Mouse (Mus musculus) kidney, embryonic 14.5 days (tissue): ENCODE measurements around the gene Mrpl33. TPM values are rescaled to one million over a fixed set of nuclear protein-coding genes. Genes with fewer than 3 reads are reported as not detected.
"Not testable (repeated sequence)": the region's sequence is repeated elsewhere in the genome, so short reads cannot be mapped to it uniquely, and the experiment has no call there.

Experiments
- ATAC-seq: fragments of 200-750 bp; cut with Nextera tagmentation; 2 replicates; pipeline ENCODE4 v1.8.0; 2017; ENCODE audit warnings: moderate number of reproducible peaks, mild to moderate bottlenecking, moderate TSS enrichment, moderate library complexity; ENCODE audit not compliant: low FRiP score, low TSS enrichment
- H3K27ac ChIP-seq: fragments of 300-500 bp; sonication (generic); 2 replicates; pipeline ENCODE4 v1.5.1; 2014; ENCODE audit warnings: low read depth, mild to moderate bottlenecking, low read length, moderate library complexity, mixed read lengths
- H3K27me3 ChIP-seq: fragments of 300-500 bp; sonication (generic); 2 replicates; pipeline ENCODE4 v1.6.1; 2014; ENCODE audit warnings: mild to moderate bottlenecking, low read length; ENCODE audit not compliant: control insufficient read depth, insufficient read depth
- H3K36me3 ChIP-seq: fragments of 300-500 bp; sonication (generic); 2 replicates; pipeline ENCODE4 v1.6.1; 2014; ENCODE audit warnings: low read length, mixed read lengths; ENCODE audit not compliant: control insufficient read depth, insufficient read depth
- H3K4me1 ChIP-seq: fragments of 300-500 bp; sonication (generic); 2 replicates; pipeline ENCODE4 v1.6.1; 2014; ENCODE audit warnings: low read length, mixed read lengths; ENCODE audit not compliant: control insufficient read depth, insufficient read depth
- H3K4me2 ChIP-seq: fragments of 300-500 bp; sonication (generic); replicated peaks from 2 replicates; pipeline ENCODE4 v1.6.1; 2014; ENCODE audit warnings: low read depth, mild to moderate bottlenecking, low read length
- H3K4me3 ChIP-seq: fragments of 300-500 bp; sonication (generic); 2 replicates; pipeline ENCODE4 v1.5.1; 2014; ENCODE audit warnings: mild to moderate bottlenecking, low read length
- H3K9ac ChIP-seq: fragments of 300-500 bp; sonication (generic); 2 replicates; pipeline ENCODE4 v1.6.1; 2014; ENCODE audit warnings: low read depth, mild to moderate bottlenecking, low read length, moderate library complexity
- H3K9me3 ChIP-seq: fragments of 300-500 bp; sonication (generic); 2 replicates; pipeline ENCODE4 v1.6.1; 2016; ENCODE audit warnings: low read length; ENCODE audit not compliant: control insufficient read depth
- WGBS: fragments of 180-500 bp; shearing (Covaris S2); extraction: QIAGEN DNeasy Blood & Tissue Kit; methylation state at CpG from one replicate; pipeline ENCODE4 v1.1.7; 2014; 5-methylcytosine and 5-hydroxymethylcytosine counted together
- polyA plus RNA-seq: library from polyadenylated mRNA; unstranded; fragments of >200 nt; fragmentation: Nextera tagmentation; extraction: Ambion mirVana; gene quantifications from 2 replicates; pipeline ENCODE4 v1.2.1, GENCODE M21; 2014

Mrpl33 gene
- polyA plus RNA-seq, 1 experiment from 2014 or later: 253 TPM

DNA sequence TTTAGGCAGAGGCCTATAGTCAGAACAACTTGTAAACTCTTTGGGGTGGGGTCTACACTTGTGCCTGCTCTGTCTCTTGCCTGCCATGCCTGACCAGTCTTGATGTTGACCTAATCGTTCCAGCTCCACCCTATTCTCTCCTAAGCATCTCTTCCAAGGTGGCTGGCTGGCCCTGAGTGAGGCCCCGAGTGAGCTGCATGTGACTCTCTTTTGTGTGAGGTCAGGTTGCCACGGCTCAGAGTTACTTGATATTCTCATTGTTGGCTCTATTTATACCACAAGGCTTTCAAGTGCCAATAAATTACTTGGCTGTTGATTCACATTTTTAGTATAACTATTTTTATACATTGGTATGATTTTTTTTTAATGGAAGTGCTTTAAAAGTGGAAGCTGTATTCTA, 30.4 kb downstream of the Mrpl33 start:
- WGBS: 9% methylated on average over 3 of the region's 3 CpGs
- no peak overlapping the region for H3K4me3 ChIP-seq
- H3K4me2 ChIP-seq: no peak overlapping the region
- ATAC-seq: no peak
- no peaks in the 10 kb centered on the region for H3K27me3 ChIP-seq
- H3K9ac ChIP-seq: no peak overlapping the region
- peak overlapping the region; percentile 11; the same call in 1 of the 2 replicates for H3K27ac ChIP-seq
- no peaks in the 10 kb centered on the region for H3K9me3 ChIP-seq
- H3K4me1 ChIP-seq: peaks cover 14% of the 10 kb centered on the region
- H3K36me3 ChIP-seq: peaks cover 4% of the 10 kb centered on the region; the same call in 1 of the 2 replicates

DNA sequence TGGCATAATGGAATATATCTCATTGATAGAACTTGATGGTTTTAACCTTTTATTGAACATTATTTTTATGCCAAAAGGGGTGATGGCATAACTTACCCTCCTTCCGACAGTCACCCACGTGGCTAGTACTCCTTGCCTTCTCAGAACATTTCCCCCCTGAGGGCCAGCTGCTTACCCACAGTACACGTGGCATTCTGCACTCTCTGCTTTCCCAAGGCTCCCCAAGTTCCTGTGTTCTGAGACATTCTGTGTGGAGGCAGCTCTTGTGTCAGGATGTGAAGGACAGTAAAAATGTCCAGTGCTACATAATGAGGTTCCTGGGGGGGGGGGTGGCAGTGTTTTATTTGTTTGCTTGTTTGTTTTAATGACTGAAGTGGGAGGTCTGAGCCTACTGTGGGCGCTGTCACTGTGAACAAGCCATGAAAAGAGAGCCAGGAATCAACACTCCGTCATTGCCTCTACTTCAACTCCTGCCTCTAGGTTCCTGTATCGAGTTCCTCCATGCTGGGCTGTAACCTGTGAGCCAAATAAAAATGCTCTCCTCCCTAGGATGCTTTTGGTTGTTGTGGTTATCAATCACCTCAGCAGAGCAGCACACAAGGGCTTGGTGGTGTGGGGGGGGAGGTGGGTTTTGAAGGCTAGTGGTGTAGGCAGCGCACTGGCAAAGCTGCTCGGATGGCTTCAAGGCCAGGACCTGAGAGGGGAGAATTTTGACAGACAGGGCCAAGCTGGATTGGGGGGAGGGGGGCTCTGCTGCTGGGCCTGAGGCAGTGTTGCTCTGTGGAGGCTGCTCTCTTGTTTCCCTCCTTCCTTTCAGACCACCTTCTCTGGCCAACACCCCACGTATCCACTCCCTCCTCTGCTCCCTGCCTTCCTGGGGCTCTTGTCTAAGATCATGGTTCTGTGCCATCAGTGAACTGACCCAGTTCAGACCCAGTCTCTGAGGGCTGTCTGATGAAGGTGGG, 31.1 kb downstream of the Mrpl33 start:
- Histone ChIP-seq H3K4me2 (no peak overlapping the region), H3K4me3 (no peak overlapping the region), H3K27ac (peak overlapping the region; percentile 52; the same call in 1 of the 2 replicates), H3K4me1 (peaks cover 14% of the 10 kb centered on the region), H3K9me3 (no peaks in the 10 kb centered on the region), H3K36me3 (no peaks in the 10 kb centered on the region), H3K27me3 (no peaks in the 10 kb centered on the region), H3K9ac (no peak overlapping the region)
- ATAC-seq: peak; percentile 72
- WGBS: 32% methylated on average over 9 of the region's 9 CpGs

DNA sequence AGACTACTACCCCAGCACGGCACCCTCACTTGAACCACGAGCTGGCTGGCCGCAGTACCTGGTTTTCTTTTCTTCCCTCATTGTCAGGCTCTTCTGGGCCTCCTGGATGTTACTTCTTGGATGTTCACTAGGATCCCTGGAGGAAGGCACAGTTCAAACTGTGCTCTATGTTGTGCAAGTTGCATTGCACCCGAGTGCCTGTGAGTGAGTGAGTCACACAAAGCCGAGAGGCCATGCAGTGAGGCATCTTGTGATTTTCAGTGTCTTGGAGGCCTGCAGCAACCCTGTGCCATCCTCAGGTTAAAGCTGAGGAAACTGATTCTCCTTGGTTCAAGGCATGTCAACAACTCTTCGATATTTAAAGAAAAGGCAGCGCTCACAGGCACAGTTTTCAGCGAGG, 31.8 kb downstream of the Mrpl33 start:
- ATAC-seq: no peak
- no peak overlapping the region for H3K27ac ChIP-seq
- no peaks in the 10 kb centered on the region for H3K36me3 ChIP-seq
- no peaks in the 10 kb centered on the region for H3K9me3 ChIP-seq
- H3K4me1 ChIP-seq: peaks cover 14% of the 10 kb centered on the region
- WGBS: 81% methylated on average over 8 of the region's 8 CpGs
- no peak overlapping the region for H3K4me2 ChIP-seq
- H3K27me3 ChIP-seq: no peaks in the 10 kb centered on the region
- H3K9ac ChIP-seq: no peak overlapping the region
- H3K4me3 ChIP-seq: no peak overlapping the region

DNA sequence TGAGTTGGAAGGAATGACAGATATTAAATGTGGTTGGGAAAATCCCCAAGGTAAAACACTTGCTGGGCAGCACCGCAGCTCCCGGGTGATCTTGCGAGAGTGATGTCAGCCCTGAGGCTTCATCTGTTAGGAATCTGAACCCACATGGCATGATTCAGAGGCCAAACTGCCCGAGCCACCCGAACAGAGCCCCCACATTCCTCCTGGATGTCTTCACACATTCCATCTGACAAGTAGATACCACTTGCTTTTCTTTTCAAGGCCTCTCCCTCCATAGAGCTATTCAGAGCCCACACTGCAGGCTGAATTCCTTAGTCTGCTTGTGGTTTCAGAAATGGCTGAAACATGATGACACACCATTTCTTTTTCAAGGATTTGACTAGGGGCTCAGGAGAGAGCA, 33.3 kb downstream of the Mrpl33 start:
- Histone ChIP-seq H3K4me3 (no peak overlapping the region), H3K9me3 (no peaks in the 10 kb centered on the region), H3K36me3 (no peaks in the 10 kb centered on the region), H3K4me2 (no peak overlapping the region), H3K27me3 (no peaks in the 10 kb centered on the region), H3K9ac (no peak overlapping the region), H3K27ac (peak overlapping the region; percentile 14; the same call in 1 of the 2 replicates), H3K4me1 (peaks cover 17% of the 10 kb centered on the region)
- WGBS: 52% methylated on average over 5 of the region's 5 CpGs
- no peak for ATAC-seq

DNA sequence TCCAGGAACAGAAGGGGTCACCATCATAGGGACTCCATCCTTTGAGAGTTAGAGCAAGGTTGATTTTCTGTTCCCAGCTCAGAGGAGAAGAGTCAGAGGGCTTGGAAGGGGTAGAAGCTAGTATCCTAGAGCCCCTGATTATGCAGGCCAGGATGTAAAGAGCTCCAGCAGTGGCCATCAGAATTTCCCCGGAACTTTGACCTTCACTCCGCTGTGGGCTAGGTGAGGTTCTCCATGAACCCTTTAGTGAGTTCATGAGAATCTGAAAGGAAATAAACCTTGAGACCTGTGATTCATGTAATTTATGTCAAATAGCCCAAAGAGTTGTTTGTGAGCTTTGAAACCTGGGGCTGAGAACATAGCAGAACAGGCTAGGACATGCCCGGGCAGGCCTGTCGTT, 34.4 kb downstream of the Mrpl33 start:
- not testable (repeated sequence) for H3K4me3 ChIP-seq, H3K27me3 ChIP-seq, H3K36me3 ChIP-seq, H3K9me3 ChIP-seq, H3K27ac ChIP-seq, H3K4me2 ChIP-seq, H3K9ac ChIP-seq, ATAC-seq
- WGBS: 88% methylated on average over 4 of the region's 4 CpGs
- peaks cover 19% of the 10 kb centered on the region for H3K4me1 ChIP-seq

DNA sequence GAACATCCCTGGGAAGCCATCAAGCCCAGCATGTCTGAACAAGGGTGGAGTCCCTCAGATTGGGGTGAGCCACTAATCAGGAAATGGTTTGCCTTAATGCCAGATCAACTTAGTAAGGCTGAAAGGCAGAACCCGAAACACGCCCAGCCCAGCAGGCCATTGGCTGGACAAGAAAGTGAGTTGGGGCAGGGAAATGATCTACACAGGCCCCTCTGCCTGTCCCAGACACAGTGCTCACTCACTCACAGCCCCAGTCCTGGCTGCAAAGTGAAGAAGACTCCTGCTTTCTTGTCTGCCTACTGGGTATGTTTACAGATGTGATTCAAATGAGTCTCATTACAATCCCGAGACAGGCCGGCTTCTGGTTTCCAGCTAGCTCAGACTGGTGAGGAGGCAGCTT, 37.4 kb downstream of the Mrpl33 start:
- Histone ChIP-seq H3K27ac (no peak overlapping the region), H3K4me3 (no peak overlapping the region), H3K9me3 (no peaks in the 10 kb centered on the region), H3K27me3 (no peaks in the 10 kb centered on the region), H3K4me2 (no peak overlapping the region), H3K4me1 (peaks cover 12% of the 10 kb centered on the region), H3K36me3 (no peaks in the 10 kb centered on the region), H3K9ac (no peak overlapping the region)
- ATAC-seq: no peak
- 67% methylated on average over 4 of the region's 4 CpGs for WGBS

DNA sequence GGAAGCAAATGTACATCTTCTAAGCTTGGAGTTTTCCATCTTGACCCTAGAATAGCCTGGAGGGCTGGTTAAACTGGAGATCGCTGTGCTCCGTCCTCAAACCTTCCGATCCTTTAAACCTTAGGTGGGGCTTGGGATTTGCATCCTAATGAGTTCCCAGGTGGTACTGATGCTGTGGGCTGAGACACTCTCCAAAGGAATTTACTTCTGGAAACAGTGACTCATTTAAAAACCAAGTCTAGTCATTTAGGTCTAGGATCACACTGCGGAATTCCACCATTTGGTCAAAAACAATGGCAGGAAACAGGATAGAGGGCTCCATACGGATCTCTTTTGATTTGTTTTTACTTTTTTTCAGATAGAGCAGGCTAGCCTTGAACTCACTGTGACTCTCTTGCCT, 37.9 kb downstream of the Mrpl33 start:
- 78% methylated on average over 5 of the region's 5 CpGs for WGBS
- Histone ChIP-seq H3K27me3 (no peaks in the 10 kb centered on the region), H3K27ac (no peak overlapping the region; the same call in 1 of the 2 replicates), H3K9ac (no peak overlapping the region), H3K9me3 (no peaks in the 10 kb centered on the region), H3K4me1 (peaks cover 12% of the 10 kb centered on the region), H3K4me2 (no peak overlapping the region), H3K4me3 (no peak overlapping the region), H3K36me3 (no peaks in the 10 kb centered on the region)
- no peak for ATAC-seq

DNA sequence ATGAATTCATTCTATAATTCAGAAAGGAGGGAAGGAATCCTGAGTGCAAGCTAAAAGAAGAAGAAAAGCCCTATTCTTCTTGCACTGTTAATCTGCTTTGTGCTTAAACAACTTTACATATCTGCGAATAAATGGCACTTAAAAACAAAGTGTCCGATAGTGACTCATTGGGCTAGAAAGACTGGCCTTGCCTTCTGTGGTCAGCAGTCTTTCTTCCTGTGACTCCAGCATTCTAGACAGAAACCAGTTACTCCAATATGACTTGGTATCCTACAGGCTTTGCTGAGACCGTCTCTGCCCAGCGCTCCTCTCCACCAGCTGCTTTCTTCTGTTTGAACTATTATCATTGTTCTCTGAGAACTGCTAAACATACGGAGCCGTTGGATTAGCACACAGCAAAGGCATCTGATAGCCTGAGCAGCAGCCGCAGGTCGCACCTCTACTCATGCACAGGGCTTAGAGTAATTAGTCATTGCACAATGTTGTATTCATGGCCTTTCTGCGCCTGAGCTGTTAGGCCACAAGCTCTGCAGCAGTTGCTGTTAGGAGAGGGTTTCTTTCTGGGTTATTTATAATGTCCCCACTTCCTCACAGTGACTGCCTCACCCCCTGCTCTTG, 40.0 kb downstream of the Mrpl33 start:
- Histone ChIP-seq H3K27ac (no peak overlapping the region), H3K4me1 (peaks cover 9% of the 10 kb centered on the region), H3K4me3 (no peak overlapping the region), H3K9me3 (no peaks in the 10 kb centered on the region), H3K9ac (no peak overlapping the region), H3K36me3 (no peaks in the 10 kb centered on the region; the same call in 1 of the 2 replicates), H3K4me2 (no peak overlapping the region), H3K27me3 (no peaks in the 10 kb centered on the region)
- WGBS: 67% methylated on average over 9 of the region's 9 CpGs
- no peak for ATAC-seq

DNA sequence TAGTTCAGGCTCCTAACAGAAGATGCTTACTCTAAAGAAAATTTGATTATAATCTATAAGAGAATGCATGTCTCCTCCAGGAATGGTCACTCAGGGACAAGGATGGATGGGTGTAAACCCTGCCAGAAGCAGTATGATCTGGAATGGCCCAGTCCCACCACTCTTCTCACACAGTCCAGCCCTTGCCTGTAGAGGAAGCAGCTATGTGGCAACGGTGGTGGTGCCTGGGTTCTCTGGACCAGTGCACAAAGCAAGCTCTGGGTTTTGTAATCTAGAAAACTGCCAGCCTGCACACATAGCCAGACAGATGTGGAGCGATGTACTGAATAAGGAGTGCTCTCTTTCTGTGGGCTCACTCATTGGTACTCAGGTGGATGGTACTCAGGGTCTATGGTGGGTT, 43.8 kb downstream of the Mrpl33 start:
- 89% methylated on average over 2 of the region's 2 CpGs for WGBS

More for the DNA sequence above, 43.8 kb downstream of the Mrpl33 start:
- Histone ChIP-seq H3K36me3 (no peaks in the 10 kb centered on the region; the same call in 1 of the 2 replicates), H3K4me2 (no peak overlapping the region), H3K9me3 (no peaks in the 10 kb centered on the region), H3K27ac (no peak overlapping the region), H3K27me3 (no peaks in the 10 kb centered on the region), H3K9ac (no peak overlapping the region), H3K4me1 (peaks cover 5% of the 10 kb centered on the region), H3K4me3 (no peak overlapping the region)
- ATAC-seq: no peak
